Mouse (Mus musculus) kidney, embryonic 15.5 days (tissue): ENCODE measurements around the gene Zfp839. TPM values are rescaled to one million over a fixed set of nuclear protein-coding genes. Genes with fewer than 3 reads are reported as not detected.

Experiments
- ATAC-seq: fragments of 200-750 bp; cut with Nextera tagmentation; replicated peaks from 2 replicates; pipeline ENCODE4 v1.8.0; 2017; ENCODE audit warnings: moderate TSS enrichment; ENCODE audit not compliant: low FRiP score
- H3K27ac ChIP-seq: fragments of 300-500 bp; sonication (generic); 2 replicates; pipeline ENCODE4 v1.5.1; 2015; ENCODE audit warnings: mild to moderate bottlenecking, inconsistent platforms
- H3K27me3 ChIP-seq: fragments of 300-500 bp; sonication (generic); 2 replicates; pipeline ENCODE4 v1.6.1; 2015; ENCODE audit warnings: inconsistent platforms
- H3K36me3 ChIP-seq: fragments of 300-500 bp; sonication (generic); 2 replicates; pipeline ENCODE4 v1.6.1; 2015; ENCODE audit warnings: inconsistent platforms
- H3K4me1 ChIP-seq: fragments of 300-500 bp; sonication (generic); 2 replicates; pipeline ENCODE4 v1.6.1; 2015; ENCODE audit warnings: inconsistent platforms
- H3K4me2 ChIP-seq: fragments of 300-500 bp; sonication (generic); 2 replicates; pipeline ENCODE4 v1.6.1; 2015; ENCODE audit warnings: moderate library complexity, mild to moderate bottlenecking, inconsistent platforms
- H3K4me3 ChIP-seq: fragments of 300-500 bp; sonication (generic); replicated peaks from 2 replicates; pipeline ENCODE4 v1.5.1; 2015; ENCODE audit warnings: mild to moderate bottlenecking, inconsistent platforms
- H3K9ac ChIP-seq: fragments of 300-500 bp; sonication (generic); 2 replicates; pipeline ENCODE4 v1.6.1; 2015; ENCODE audit warnings: mild to moderate bottlenecking, inconsistent platforms
- H3K9me3 ChIP-seq: fragments of 300-500 bp; sonication (generic); replicated peaks from 2 replicates; pipeline ENCODE4 v1.6.1; 2016; ENCODE audit warnings: inconsistent platforms
- WGBS: fragments of 180-500 bp; shearing (Covaris S2); methylation state at CpG from one replicate; pipeline ENCODE4 v1.1.7; 2015; ENCODE audit warnings: mixed read lengths; 5-methylcytosine and 5-hydroxymethylcytosine counted together
- polyA plus RNA-seq: library from polyadenylated mRNA; unstranded; fragments of >200 nt; fragmentation: Nextera tagmentation; extraction: Ambion mirVana; gene quantifications from 2 replicates; pipeline ENCODE4 v1.2.1, GENCODE M21; 2015

Gene Zfp839
- polyA plus RNA-seq, 1 experiment from 2014 or later: 6.4 TPM

- Histone ChIP-seq H3K4me3 (peak within 1 kb of the TSS; percentile 95), H3K27me3 (no peaks in the 10 kb centered on the region), H3K27ac (peak within 1 kb of the TSS; percentile 90), H3K4me1 (peaks cover 21% of the 10 kb centered on the region), H3K36me3 (no peaks in the 10 kb centered on the region), H3K9me3 (no peaks in the 10 kb centered on the region), H3K9ac (peak within 1 kb of the TSS; percentile 82), H3K4me2 (peak within 1 kb of the TSS; percentile 95)
- peak; percentile 99 for ATAC-seq
- under 1% methylated on average over 73 of the region's 74 CpGs for WGBS
These were observed 39.3 kb downstream of the Zfp839 start, which contains the start of the genes Cinp and Tecpr2 for GRCm38 (mm10) chr12:110889036-110890020. Cinp (minus strand) TSS chr12:110889145. Tecpr2 (plus strand) TSS chr12:110889264.

- H3K36me3 ChIP-seq: no peaks in the 10 kb centered on the region
- no peaks in the 10 kb centered on the region for H3K27me3 ChIP-seq
- peaks cover 21% of the 10 kb centered on the region for H3K4me1 ChIP-seq
- no peak overlapping the region for H3K4me3 ChIP-seq
- 94% methylated on average over 1 of the region's 1 CpGs for WGBS
- no peak for ATAC-seq
- no peak overlapping the region for H3K9ac ChIP-seq
- H3K27ac ChIP-seq: no peak overlapping the region
- H3K4me2 ChIP-seq: no peak overlapping the region
- H3K9me3 ChIP-seq: no peaks in the 10 kb centered on the region
These were observed 41.8 kb downstream of the Zfp839 start for GRCm38 (mm10) chr12:110891887-110892286.

GRCm38 (mm10) chr12:110902106-110902505 is 52.1 kb downstream of the Zfp839 start:
- no peaks in the 10 kb centered on the region for H3K4me1 ChIP-seq
- ATAC-seq: no peak
- H3K9ac ChIP-seq: no peak overlapping the region
- H3K4me2 ChIP-seq: no peak overlapping the region
- no peak overlapping the region for H3K4me3 ChIP-seq
- 87% methylated on average over 4 of the region's 4 CpGs for WGBS
- H3K27ac ChIP-seq: no peak overlapping the region
- H3K36me3 ChIP-seq: peaks cover 10% of the 10 kb centered on the region; the same call in 1 of the 2 replicates
- no peaks in the 10 kb centered on the region for H3K9me3 ChIP-seq
- H3K27me3 ChIP-seq: no peaks in the 10 kb centered on the region

DNA sequence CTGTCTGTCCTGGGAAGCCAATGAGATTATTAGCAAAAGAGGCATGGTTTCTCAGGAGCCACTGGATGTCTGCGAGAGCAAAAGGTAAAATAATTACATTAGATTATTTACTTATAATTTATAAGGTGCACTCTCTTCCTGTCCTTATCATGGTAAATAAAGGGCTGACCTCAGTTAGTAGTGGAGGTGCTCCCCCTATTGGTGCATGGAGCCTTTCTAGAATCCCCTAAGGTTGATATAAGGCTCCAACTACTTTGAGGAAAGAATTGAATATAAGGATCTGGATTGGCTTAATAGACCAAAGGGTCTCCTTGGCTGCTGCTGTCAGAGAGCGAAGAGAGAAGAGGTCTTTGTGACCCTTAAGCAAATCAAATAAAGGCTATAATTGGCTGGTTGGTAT is 53.5 kb downstream of the Zfp839 start:
- 95% methylated on average over 2 of the region's 2 CpGs for WGBS
- Histone ChIP-seq H3K27me3 (no peaks in the 10 kb centered on the region), H3K4me2 (no peak overlapping the region), H3K9ac (no peak overlapping the region), H3K27ac (no peak overlapping the region), H3K36me3 (peaks cover 7% of the 10 kb centered on the region; the same call in 1 of the 2 replicates), H3K9me3 (no peaks in the 10 kb centered on the region), H3K4me3 (no peak overlapping the region), H3K4me1 (no peaks in the 10 kb centered on the region)
- ATAC-seq: no peak

DNA sequence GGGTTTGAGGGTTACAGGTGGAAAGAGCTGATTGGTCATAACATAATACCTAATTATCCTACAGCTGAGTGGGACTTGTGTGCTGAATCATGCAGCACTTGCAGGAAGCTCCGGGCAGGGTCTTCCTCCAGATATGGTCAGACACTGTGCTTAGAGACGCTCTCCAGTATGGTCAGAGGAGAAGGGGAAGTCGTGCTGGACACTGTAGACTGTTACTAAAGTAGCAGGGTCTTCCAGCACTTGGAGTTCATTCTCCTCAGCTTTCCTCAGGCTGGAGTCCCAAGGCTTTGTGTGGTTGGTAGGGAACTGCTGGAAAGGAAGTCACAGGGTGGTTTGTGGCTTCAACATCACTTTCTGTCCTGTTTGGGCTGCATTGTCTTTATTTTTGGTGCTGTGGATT is 57.8 kb downstream of the Zfp839 start:
- Histone ChIP-seq H3K27ac (no peak overlapping the region), H3K27me3 (no peaks in the 10 kb centered on the region), H3K9ac (no peak overlapping the region), H3K9me3 (no peaks in the 10 kb centered on the region), H3K4me2 (no peak overlapping the region), H3K4me1 (no peaks in the 10 kb centered on the region), H3K4me3 (no peak overlapping the region), H3K36me3 (peaks cover 3% of the 10 kb centered on the region; the same call in 1 of the 2 replicates)
- WGBS: 70% methylated on average over 3 of the region's 3 CpGs
- ATAC-seq: no peak

DNA sequence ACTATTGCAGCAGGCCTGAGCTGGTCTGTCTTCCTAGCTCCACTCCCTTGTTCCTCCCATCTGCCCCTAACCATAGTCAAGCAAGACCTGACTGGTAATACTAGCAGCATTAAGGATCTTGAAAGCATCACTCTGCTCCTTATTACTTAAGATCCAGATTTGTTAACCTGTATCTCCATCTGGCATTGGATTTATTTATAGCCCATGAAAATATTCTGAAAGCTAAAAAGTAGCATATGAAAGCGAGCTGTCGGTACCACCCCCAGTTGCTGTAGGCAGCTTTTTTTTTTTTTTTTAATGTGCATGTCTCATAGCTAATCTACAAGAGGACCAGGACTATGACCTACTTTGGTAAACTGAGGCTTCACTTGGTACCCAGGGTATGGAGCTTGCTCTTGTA is 59.9 kb downstream of the Zfp839 start:
- Histone ChIP-seq H3K4me3 (no peak overlapping the region), H3K4me2 (no peak overlapping the region), H3K4me1 (no peaks in the 10 kb centered on the region), H3K36me3 (peaks cover 7% of the 10 kb centered on the region; the same call in 1 of the 2 replicates), H3K27ac (no peak overlapping the region), H3K9me3 (no peaks in the 10 kb centered on the region), H3K27me3 (no peaks in the 10 kb centered on the region), H3K9ac (no peak overlapping the region)
- no peak for ATAC-seq
- 92% methylated on average over 2 of the region's 2 CpGs for WGBS

- ATAC-seq: no peak
- H3K4me3 ChIP-seq: no peak overlapping the region
- WGBS: 83% methylated on average over 9 of the region's 9 CpGs
- H3K9me3 ChIP-seq: no peaks in the 10 kb centered on the region
- peaks cover 47% of the 10 kb centered on the region for H3K36me3 ChIP-seq
- no peaks in the 10 kb centered on the region for H3K27me3 ChIP-seq
- no peaks in the 10 kb centered on the region for H3K4me1 ChIP-seq
- no peak overlapping the region for H3K27ac ChIP-seq
- no peak overlapping the region for H3K4me2 ChIP-seq
- H3K9ac ChIP-seq: no peak overlapping the region
These were observed 65.7 kb downstream of the Zfp839 start for GRCm38 (mm10) chr12:110915761-110916160.

Other genes starting within 250 kb of the Zfp839 start
- 38.6 and 52.4 TPM in 2 replicates for gene Dync1h1, start 248.8 kb upstream of the Zfp839 start, polyA plus RNA-seq
- gene 1700001K19Rik, start 167.6 kb upstream of the Zfp839 start, polyA plus RNA-seq: 0.27 TPM in 1 of 2 replicates, not detected in the other
- 994 and 1,027 TPM in 2 replicates for gene Hsp90aa1, start 147.5 kb upstream of the Zfp839 start, polyA plus RNA-seq
- gene Wdr20, start 112.3 kb upstream of the Zfp839 start, polyA plus RNA-seq: 23.8 and 24.4 TPM in 2 replicates
- gene Mok, start 9.3 kb upstream of the Zfp839 start, polyA plus RNA-seq: 6.2 and 7.8 TPM in 2 replicates
- 78.6 and 80.8 TPM in 2 replicates for gene Cinp, start 38.9 kb downstream of the Zfp839 start, polyA plus RNA-seq
- gene Tecpr2, start 39.0 kb downstream of the Zfp839 start, polyA plus RNA-seq: 3.7 and 4.7 TPM in 2 replicates
- 12.1 and 14.0 TPM in 2 replicates for gene Ankrd9, start 128.8 kb downstream of the Zfp839 start, polyA plus RNA-seq
- 10.0 and 10.5 TPM in 2 replicates for gene Rcor1, start 189.1 kb downstream of the Zfp839 start, polyA plus RNA-seq